Mouse (Mus musculus) thymus, adult 2 months (tissue): ENCODE measurements at regions not wholly inside any gene's neighbourhood (a gene's known extent, or its start where the extent isn't known, plus 50 kb on each side); places are given as distances from the start of the nearest gene placed in this dataset.

Experiments used
- CTCF ChIP-seq: fragments of 200-500 bp; IDR thresholded peaks from 2 replicates; pipeline ENCODE4 v1.5.1; 2012; ENCODE audit warnings: mild to moderate bottlenecking, control low read depth, low read length, moderate library complexity, borderline replicate concordance; ENCODE audit not compliant: control insufficient read depth, poor library complexity, insufficient read depth; ENCODE audit errors: extremely low read depth
- POLR2A ChIP-seq: fragments of 200-500 bp; IDR thresholded peaks from 2 replicates; pipeline ENCODE4 v1.6.1; 2012; ENCODE audit warnings: mild to moderate bottlenecking, low read length, control low read depth, moderate library complexity; ENCODE audit not compliant: control insufficient read depth, poor library complexity, insufficient read depth; ENCODE audit errors: extremely low read depth

- TF ChIP-seq CTCF (no peak), POLR2A (no peak)
Measured at GRCm38 (mm10) chr1:184584505-184584874, 147.9 kb downstream of the Hlx start.
